Mouse (Mus musculus) testis, adult 2 months (tissue): ENCODE results near the gene Tvp23b.

Experiments
- CTCF ChIP-seq: fragments of 200-500 bp; IDR thresholded peaks from 2 replicates; pipeline ENCODE4 v1.5.1; 2012; ENCODE audit warnings: low read depth, mild to moderate bottlenecking, inconsistent platforms, low read length, moderate library complexity; ENCODE audit not compliant: control insufficient read depth, insufficient read depth, insufficient replicate concordance
- POLR2A ChIP-seq: fragments of 200-500 bp; IDR thresholded peaks from 2 replicates; pipeline ENCODE4 v1.6.1; 2012; ENCODE audit warnings: low read depth, mild to moderate bottlenecking, inconsistent platforms, low read length, moderate library complexity; ENCODE audit not compliant: control insufficient read depth

- no peak for TF ChIP-seq POLR2A
- no peak for TF ChIP-seq CTCF
Measured at GRCm38 (mm10) chr11:62885323-62885722, 6.1 kb downstream of the Tvp23b start.
